Mouse (Mus musculus) cerebellum, adult 11-12 months (tissue): ENCODE results near the gene Fut8.
"Not testable (repeated sequence)": the region's sequence is repeated elsewhere in the genome, so short reads cannot be mapped to it uniquely, and the experiment has no call there.

ENCODE experiments used
- DNase-seq: peaks from one replicate; pipeline ENCODE4 v3.0.0; 2022

Gene Fut8

DNA sequence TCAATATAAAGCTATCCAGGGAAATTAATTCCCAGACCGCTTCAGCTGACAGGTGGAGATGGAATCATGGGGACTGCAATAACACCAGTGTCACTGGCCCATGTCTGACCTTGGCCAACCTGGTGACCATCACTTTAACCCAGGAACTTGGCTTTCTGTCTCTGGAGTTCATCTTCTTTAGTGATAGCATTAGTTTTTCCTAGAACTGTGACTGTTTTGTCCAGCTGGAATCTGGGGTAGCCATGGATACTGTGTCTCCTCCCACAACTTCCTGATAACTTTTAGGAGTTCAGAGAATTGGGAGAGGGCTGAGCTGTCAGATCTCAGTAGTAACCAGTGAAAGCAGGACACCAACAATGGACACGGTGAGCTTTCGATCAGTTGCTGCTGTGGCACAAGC, 264.3 kb downstream of the Fut8 start:
- DNase-seq, result no peak

DNA sequence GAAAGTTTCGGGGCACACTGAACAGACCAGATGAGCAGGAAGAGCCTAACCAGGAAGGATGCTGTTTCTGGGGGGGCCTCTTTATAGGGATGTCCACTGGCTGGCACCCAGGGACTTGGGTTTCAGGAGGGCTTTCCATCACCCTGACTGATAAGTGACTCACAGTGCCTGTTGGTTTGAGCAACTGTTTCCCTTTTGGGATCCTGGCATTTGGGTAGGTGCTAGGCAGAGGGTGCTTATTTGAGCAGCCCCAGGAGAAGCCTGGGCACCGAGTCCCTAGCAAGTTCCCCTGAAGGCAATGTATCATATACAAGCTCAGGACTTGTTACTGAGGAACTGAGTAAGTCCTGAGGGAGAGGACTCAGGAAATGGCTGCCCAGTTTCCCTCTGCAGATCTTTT, 267.5 kb downstream of the Fut8 start:
- no peak for DNase-seq

DNA sequence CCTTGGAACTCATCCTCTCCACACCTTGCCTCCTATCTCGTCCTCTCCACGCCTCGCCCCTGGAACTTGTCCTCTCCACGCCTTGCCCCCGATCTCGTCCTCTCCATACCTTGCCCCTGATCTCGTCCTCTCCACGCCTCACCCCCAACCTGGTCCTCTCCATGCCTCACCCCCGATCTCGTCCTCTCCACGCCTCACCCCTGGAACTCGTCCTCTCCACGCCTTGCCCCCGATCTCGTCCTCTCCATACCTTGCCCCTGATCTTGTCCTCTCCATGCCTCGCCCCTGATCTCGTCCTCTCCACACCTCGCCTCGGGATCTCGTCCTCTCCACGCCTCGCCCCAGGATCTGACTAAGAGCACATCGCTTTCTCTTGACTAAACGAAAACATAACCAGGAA, 269.8 kb downstream of the Fut8 start:
- DNase-seq, result no peak

DNA sequence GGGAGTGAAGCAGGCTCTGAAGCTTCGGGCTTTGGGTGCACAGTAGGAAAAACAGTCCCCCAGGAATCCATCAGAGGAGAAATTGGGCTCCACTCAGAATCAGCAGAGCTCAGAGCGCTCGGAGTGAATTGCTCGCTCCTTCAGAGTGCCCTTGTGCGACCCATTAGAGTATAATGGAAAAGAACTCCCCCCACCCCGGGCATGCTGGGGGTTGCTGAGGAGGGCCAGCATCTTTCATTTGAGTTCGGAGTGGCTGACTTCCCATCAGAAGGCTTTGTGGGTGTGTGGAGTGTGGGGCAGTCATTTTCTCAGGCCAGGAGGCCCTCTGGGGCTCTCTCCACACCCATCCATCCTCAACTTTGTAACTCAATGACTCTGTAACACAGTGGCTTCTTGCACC, 272.8 kb downstream of the Fut8 start:
- no peak for DNase-seq

DNA sequence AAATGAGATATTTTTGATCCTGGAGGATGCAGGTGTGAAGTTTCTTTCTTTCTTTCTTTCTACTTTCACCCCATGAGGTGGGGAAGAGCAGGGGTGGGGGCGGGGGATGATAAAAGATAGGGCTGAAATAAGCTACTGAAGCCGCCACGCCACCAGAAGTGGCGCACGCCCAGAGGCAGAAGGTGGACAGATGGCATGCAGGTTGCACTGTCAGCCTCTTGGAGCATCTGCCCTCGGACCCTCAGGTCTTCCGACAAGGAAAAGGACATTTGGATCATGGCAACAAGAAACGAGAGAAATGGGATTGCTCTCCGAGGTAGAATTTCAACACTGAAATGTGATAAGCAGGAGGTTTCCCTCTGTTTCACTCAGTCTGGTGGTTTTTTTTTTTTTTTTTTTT, 273.3 kb downstream of the Fut8 start:
- peak; percentile 82 for DNase-seq

DNA sequence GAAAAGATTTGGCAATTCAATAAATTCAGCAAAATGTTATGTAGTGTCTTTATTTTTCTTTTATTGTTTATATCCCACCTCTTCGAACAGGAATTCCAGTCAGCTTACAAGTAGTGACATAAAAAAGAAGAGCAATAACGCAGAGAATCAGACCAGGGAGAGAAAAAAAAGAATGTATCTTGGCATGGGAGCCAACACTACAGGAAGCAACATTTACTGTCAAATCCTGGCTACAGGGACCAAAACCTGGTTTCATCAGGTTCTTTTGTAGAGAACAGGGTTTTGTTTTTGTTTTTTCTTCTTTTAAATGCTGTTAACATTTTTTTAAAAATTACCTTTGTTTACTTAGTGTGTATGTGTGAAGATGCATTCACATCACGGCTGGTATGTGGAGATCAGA, 273.7 kb downstream of the Fut8 start:
- DNase-seq, result no peak

DNA sequence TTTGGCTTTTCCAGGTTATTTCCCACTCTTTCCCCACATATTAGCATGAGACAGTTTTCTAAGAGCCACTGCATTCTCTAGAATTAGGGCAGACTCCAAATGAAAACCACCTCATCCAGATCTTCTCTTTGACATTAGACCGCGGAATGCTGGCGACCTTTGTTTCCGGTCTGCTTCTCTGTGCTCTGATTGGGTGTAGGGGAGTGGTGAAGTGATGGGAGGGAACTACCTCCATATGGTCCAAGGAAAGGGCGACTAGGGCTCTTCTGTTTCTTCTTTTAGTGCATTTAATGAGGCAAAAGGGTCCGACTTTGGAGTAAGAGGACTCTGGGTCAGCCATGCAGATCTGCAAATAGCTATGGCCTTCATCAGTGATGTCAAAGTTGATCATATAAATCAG, 278.9 kb downstream of the Fut8 start:
- DNase-seq, result no peak

DNA sequence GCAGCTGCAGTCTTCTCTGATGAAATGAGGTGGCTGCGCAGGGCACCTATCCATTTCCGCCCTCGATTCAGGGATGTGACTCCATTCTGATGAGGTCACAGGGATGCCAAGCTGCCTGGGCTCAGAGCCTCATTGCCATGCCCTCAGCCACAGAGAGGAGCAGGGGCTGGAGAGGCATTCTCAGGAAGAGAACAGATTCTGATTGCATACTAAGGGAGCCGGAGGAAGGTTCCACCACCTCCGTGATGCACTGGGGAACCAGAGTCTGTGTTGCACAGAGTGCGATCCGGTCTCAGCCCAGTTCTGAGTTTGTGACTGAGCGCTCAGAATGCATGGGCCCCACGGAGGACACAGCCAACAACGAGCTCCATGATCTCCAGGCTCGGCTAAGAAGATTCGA, 279.8 kb downstream of the Fut8 start:
- DNase-seq, result no peak

DNA sequence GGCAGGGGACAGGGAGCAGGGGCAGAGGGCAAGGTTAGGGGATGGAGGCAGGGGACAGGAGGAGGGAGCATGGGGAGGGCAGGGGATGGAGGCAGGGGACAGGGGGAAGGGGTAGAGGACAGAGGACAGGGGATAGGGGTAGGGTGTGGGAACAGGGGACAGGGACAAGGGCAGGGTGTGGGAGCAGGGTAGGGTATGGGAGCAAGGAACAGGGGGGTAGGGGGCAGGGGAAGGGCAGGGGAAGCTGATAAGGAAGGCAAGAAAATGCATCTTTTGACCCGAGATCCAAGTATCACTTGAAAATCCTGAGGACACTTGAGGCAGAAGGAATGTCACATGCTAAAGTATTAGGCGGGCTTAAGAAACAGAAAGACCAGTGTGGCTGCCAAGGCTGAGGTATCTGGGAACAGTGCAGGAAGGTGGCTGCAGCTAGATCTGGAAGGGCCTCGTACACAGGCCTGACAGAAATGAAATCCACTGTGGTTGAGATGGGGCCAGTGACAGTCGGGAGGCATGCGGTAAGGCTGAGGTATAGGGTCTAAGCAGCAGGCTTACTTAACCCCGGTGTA, 281.7 kb downstream of the Fut8 start:
- no peak for DNase-seq

DNA sequence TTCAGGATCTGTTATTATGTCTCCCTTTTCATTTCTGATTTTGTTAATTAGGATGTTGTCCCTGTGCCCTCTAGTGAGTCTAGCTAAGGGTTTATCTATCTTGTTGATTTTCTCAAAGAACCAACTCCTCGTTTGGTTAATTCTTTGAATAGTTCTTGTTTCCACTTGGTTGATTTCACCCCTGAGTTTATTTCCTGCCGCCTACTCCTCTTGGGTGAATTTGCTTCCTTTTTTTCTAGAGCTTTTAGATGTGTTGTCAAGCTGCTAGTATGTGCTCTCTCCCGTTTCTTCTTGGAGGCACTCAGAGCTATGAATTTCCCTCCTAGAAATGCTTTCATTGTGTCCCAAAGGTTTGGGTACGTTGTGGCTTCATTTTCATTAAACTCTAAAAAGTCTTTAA, 286.1 kb downstream of the Fut8 start:
- not testable (repeated sequence) for DNase-seq
